ENCODE assay signal across 24 mouse cellular contexts in genomic region chr5:89171025-89171718, GRCm38 (mm10).
A peak's percentile ranks its signal among the peaks of the same experiment; 100 is the strongest.
DNase-seq lines count a peak whose midpoint lies in the region; ATAC-seq and TF ChIP-seq lines count a peak whose summit lies in the region.
"Had no signal": no experiment of that assay in that cellular context is flagged by ENCODE, and none has a peak within 500 bp of the region (broad histone marks: within the 10 kb centered on the region; RNA-seq: fewer than 3 reads in every experiment).

No protein-coding gene starts in this region.

- WGBS in hindbrain, embryonic 16.5 days = 75% methylated on average over 2 of the region's 2 CpGs
- WGBS in neural tube, embryonic 15.5 days = 77% methylated on average over 2 of the region's 2 CpGs

- no peaks in the 10 kb centered on the region for H3K36me3 ChIP-seq in hindbrain, embryonic 16.5 days (ENCODE audit: control insufficient read depth, insufficient read depth, low read length)
- H3K36me3 ChIP-seq in neural tube, embryonic 15.5 days = no peaks in the 10 kb centered on the region
- H3K36me3 ChIP-seq: heart, embryonic 10.5 days; heart, embryonic 15.5 days; limb, embryonic 13.5 days; lung, embryonic 15.5 days had no signal

- no peak overlapping the region for H3K9ac ChIP-seq in hindbrain, embryonic 16.5 days (ENCODE audit: low read depth, low read length)
- H3K9ac ChIP-seq in neural tube, embryonic 15.5 days (replicated peaks) = no peak overlapping the region
- H3K9ac ChIP-seq: forebrain, embryonic 13.5 days; heart, embryonic 15.5 days; limb, embryonic 13.5 days; lung, embryonic 15.5 days had no signal

- H3K9me3 ChIP-seq in hindbrain, embryonic 16.5 days (ENCODE audit: control insufficient read depth, low read length) = no peaks in the 10 kb centered on the region
- H3K9me3 ChIP-seq in neural tube, embryonic 15.5 days (replicated peaks) = no peaks in the 10 kb centered on the region
- H3K9me3 ChIP-seq: forebrain, embryonic 13.5 days; heart, embryonic 10.5 days; heart, embryonic 15.5 days; limb, embryonic 13.5 days; lung, embryonic 15.5 days had no signal

- no peak overlapping the region for H3K4me3 ChIP-seq in layer of hippocampus, adult 2 months
- H3K4me3 ChIP-seq in hindbrain, embryonic 16.5 days (ENCODE audit: low read length) = no peak overlapping the region
- no peak overlapping the region for H3K4me3 ChIP-seq in neural tube, embryonic 15.5 days (replicated peaks)
- H3K4me3 ChIP-seq: forebrain, embryonic 13.5 days; heart, embryonic 10.5 days; heart, embryonic 15.5 days; limb, embryonic 13.5 days; lung, embryonic 15.5 days had no signal

- peak; percentile 96 for ATAC-seq in hindbrain, embryonic 16.5 days
- peak; percentile 86 for ATAC-seq in neural tube, embryonic 15.5 days (ENCODE audit: low FRiP score)
- ATAC-seq: forebrain, embryonic 13.5 days; intestine, postnatal 0 days; Patski had no signal

- no peak for TF ChIP-seq CTCF in layer of hippocampus, adult 2 months (conservative IDR thresholded peaks at IDR 0.05)

- peak; percentile 27 for DNase-seq in cerebellum, adult 9-11 months
- DNase-seq in cerebellum, adult 18-20 months = no peak
- DNase-seq in layer of hippocampus, adult 2 months (ENCODE audit: low spot score in 2 of 2) = no peak
- DNase-seq in layer of hippocampus, adult 9-11 months = no peak
- no peak for DNase-seq in ovary, postnatal 10 days (ENCODE audit: low spot score)
- DNase-seq: adrenal gland, postnatal 10 days; cerebellum, postnatal 36 days; gastrocnemius, postnatal 25 days; kidney, adult 9 months; right cerebral cortex, postnatal 25 days; thymus, adult 18-20 months; thymus, postnatal 25 days had no signal

- no peaks in the 10 kb centered on the region for H3K4me1 ChIP-seq in hindbrain, embryonic 16.5 days (ENCODE audit: control insufficient read depth, insufficient read depth, low read depth, low read length)
- H3K4me1 ChIP-seq in neural tube, embryonic 15.5 days = 0 out of 2 replicates have a peak, but pooled peaks cover 6% of the 10 kb centered on the region
- H3K4me1 ChIP-seq: forebrain, embryonic 13.5 days; heart, embryonic 10.5 days; heart, embryonic 15.5 days; lung, embryonic 15.5 days had no signal

- H3K27ac ChIP-seq in layer of hippocampus, adult 2 months = peak overlapping the region; percentile 43; the same call in 1 of the 2 replicates
- no peak overlapping the region for H3K27ac ChIP-seq in hindbrain, embryonic 16.5 days (ENCODE audit: low read depth, low read length)
- no peak overlapping the region; the same call in 1 of the 2 replicates for H3K27ac ChIP-seq in neural tube, embryonic 15.5 days (replicated peaks)
- H3K27ac ChIP-seq: forebrain, embryonic 13.5 days; heart, embryonic 10.5 days; heart, embryonic 15.5 days; limb, embryonic 13.5 days; lung, embryonic 15.5 days; stomach, postnatal 0 days had no signal

- H3K27me3 ChIP-seq in hindbrain, embryonic 16.5 days (replicated peaks; ENCODE audit: control insufficient read depth, insufficient read depth, low read length) = no peaks in the 10 kb centered on the region
- H3K27me3 ChIP-seq in neural tube, embryonic 15.5 days (replicated peaks) = no peaks in the 10 kb centered on the region
- H3K27me3 ChIP-seq: forebrain, embryonic 13.5 days; heart, embryonic 15.5 days; limb, embryonic 13.5 days; lung, embryonic 15.5 days; Patski had no signal

- H3K4me2 ChIP-seq in hindbrain, embryonic 16.5 days (ENCODE audit: low read length) = no peak overlapping the region
- no peak overlapping the region for H3K4me2 ChIP-seq in neural tube, embryonic 15.5 days
- H3K4me2 ChIP-seq: forebrain, embryonic 13.5 days; heart, embryonic 15.5 days; limb, embryonic 13.5 days; liver, embryonic 11.5 days; lung, embryonic 15.5 days; midbrain, embryonic 11.5 days had no signal
